Mouse (Mus musculus) lung, embryonic 14.5 days (tissue): ENCODE data around the gene Kazald1. TPM values are rescaled to one million over a fixed set of nuclear protein-coding genes. Genes with fewer than 3 reads are reported as not detected.

Experiments used
- ATAC-seq: fragments of 200-750 bp; cut with Nextera tagmentation; 2 replicates; pipeline ENCODE4 v1.8.0; 2017; ENCODE audit warnings: mild to moderate bottlenecking, moderate TSS enrichment, moderate library complexity; ENCODE audit not compliant: insufficient read depth
- DNase-seq: peaks from one replicate; pipeline ENCODE4 v3.0.0-alpha.2; 2015
- H3K27ac ChIP-seq: fragments of 300-500 bp; sonication (generic); 2 replicates; pipeline ENCODE4 v1.5.1; 2014; ENCODE audit warnings: low read depth, mild to moderate bottlenecking, moderate library complexity
- H3K27me3 ChIP-seq: fragments of 300-500 bp; sonication (generic); 2 replicates; pipeline ENCODE4 v1.6.1; 2014; ENCODE audit warnings: low read length, control low read depth; ENCODE audit not compliant: insufficient read depth
- H3K36me3 ChIP-seq: fragments of 300-500 bp; sonication (generic); 2 replicates; pipeline ENCODE4 v1.6.1; 2014; ENCODE audit warnings: control low read depth; ENCODE audit not compliant: insufficient read depth
- H3K4me1 ChIP-seq: fragments of 300-500 bp; sonication (generic); 2 replicates; pipeline ENCODE4 v1.6.1; 2014; ENCODE audit warnings: antibody characterized with exemption, control low read depth; ENCODE audit not compliant: insufficient read depth
- H3K4me2 ChIP-seq: fragments of 300-500 bp; sonication (generic); 2 replicates; pipeline ENCODE4 v1.6.1; 2014; ENCODE audit warnings: mild to moderate bottlenecking
- H3K4me3 ChIP-seq: fragments of 300-500 bp; sonication (generic); 2 replicates; pipeline ENCODE4 v1.5.1; 2014; ENCODE audit warnings: low read depth, low read length
- H3K9ac ChIP-seq: fragments of 300-500 bp; sonication (generic); 2 replicates; pipeline ENCODE4 v1.6.1; 2014
- H3K9me3 ChIP-seq: fragments of 300-500 bp; sonication (generic); 2 replicates; pipeline ENCODE4 v1.6.1; 2016; ENCODE audit warnings: low read depth, low read length, control low read depth
- CTCF ChIP-seq: IDR thresholded peaks from 2 replicates; pipeline ENCODE4 v1.5.1; 2016; ENCODE audit warnings: antibody characterized with exemption, low read depth
- WGBS: fragments of 180-500 bp; shearing (Covaris S2); extraction: QIAGEN DNeasy Blood & Tissue Kit; methylation state at CpG from one replicate; pipeline ENCODE4 v1.1.7; 2014; 5-methylcytosine and 5-hydroxymethylcytosine counted together
- polyA plus RNA-seq: library from polyadenylated mRNA; unstranded; fragments of >200 nt; fragmentation: Nextera tagmentation; extraction: Ambion mirVana; gene quantifications from 2 replicates; pipeline ENCODE4 v1.2.1, GENCODE M21; 2014

Kazald1 gene
- polyA plus RNA-seq, 1 experiment from 2014 or later = 1.5 TPM

DNA sequence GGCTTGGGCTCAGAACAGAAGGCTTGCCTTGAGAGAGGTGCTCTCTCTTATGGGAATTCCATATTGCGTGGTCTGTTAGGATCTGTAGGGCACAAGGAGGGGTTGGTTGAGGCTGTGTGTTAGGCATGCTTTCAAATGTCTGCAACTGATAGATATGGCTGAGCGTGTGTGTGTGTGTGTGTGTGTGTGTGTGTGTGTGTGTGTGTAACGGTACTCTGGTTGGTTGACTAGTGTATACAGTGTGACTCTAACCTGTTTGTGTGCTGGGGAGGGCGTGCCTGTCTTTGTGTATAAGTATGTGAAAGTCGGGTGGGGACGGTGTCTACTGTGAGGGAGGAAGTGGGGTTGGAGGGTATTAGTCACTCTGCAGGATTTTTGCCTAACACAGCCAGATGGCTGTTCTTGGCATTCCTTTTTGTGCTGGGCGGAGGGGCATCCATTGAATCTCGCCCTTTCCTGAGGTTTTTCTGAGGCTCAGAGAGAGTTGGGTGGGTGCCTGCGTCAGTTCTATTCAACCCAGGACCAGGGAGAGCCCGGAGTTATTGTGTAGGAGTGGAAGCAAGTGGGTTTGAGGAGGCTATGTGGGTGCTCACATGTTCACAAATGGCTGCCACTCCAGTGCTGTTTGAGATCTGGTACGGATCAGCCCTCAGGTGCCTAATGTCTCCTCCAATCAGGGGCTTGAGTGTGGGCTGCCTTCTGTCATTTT lies 27.0 kb upstream of the Kazald1 start:
- WGBS = 19% methylated on average over 11 of the region's 11 CpGs
- ATAC-seq (peak; percentile 75), DNase-seq (peak; percentile 66)
- Histone ChIP-seq H3K9me3 (no peaks in the 10 kb centered on the region), H3K9ac (peak overlapping the region; percentile 58), H3K36me3 (peaks cover 22% of the 10 kb centered on the region; the same call in 1 of the 2 replicates), H3K4me2 (peak overlapping the region; percentile 91), H3K27me3 (peaks cover 28% of the 10 kb centered on the region), H3K4me3 (peak overlapping the region; percentile 41), H3K4me1 (0 out of 2 replicates have a peak, but pooled peaks cover 7% of the 10 kb centered on the region), H3K27ac (peak overlapping the region; percentile 92)
- TF ChIP-seq CTCF = no peak

DNA sequence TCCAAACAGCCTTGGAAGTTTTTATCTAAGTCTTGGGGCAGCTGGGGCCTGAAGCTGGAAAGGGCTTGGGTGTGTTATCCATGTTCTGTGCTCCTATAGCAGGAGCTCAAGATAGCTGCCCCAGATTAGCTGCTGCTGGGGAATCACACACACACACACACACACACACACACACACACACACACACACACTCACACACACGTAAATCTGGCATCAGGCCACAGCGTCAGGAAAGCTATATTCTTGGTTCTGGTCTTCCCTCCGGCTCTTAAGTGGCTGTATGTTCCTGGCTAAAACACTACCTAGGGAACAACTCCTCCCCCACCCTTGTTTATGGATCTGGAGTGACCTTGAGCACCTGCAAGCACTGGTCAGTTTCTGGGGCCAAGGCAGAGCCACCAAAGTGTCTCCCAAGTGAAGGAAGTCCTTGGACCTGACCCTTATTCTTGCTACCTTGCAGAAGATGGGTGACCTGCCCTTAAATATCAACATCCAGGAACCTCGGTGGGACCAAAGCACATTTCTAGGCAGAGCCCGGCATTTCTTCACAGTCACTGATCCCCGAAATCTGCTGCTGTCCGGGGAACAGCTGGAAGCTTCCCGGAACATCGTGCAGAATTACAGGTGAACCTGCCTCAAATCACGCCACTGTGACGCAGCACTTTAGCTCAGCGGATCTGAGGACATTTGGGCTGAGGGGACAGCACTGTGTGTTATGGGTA lies 26.2 kb upstream of the Kazald1 start:
- WGBS = 77% methylated on average over 12 of the region's 12 CpGs

DNA sequence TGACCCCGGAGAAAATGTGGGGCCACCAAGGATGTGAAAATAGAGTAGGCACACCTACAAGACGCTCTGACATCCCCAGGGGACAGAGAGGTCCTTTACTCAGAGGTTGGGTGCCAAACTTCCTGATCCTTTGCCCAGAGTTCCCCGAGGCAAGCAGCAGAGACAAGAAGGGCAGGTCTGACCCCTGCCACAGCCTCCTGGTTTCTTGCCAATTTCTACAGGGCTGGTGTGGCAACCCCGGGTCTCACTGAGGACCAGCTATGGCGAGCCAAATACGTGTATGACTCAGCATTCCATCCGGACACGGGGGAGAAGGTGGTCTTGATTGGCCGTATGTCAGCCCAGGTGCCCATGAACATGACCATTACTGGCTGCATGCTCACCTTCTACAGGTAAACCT lies 25.5 kb upstream of the Kazald1 start:
- Histone ChIP-seq H3K4me3 (no peak overlapping the region), H3K36me3 (peaks cover 30% of the 10 kb centered on the region; the same call in 1 of the 2 replicates), H3K9me3 (no peaks in the 10 kb centered on the region), H3K27ac (no peak overlapping the region), H3K4me2 (no peak overlapping the region), H3K27me3 (peaks cover 18% of the 10 kb centered on the region), H3K9ac (no peak overlapping the region), H3K4me1 (0 out of 2 replicates have a peak, but pooled peaks cover 7% of the 10 kb centered on the region)
- 66% methylated on average over 9 of the region's 9 CpGs for WGBS
- no peak for DNase-seq
- no peak for ATAC-seq
- TF ChIP-seq CTCF = no peak

More for the DNA sequence above, 26.2 kb upstream of the Kazald1 start:
- no peak for TF ChIP-seq CTCF
- ATAC-seq (no peak), DNase-seq (no peak)
- peaks cover 24% of the 10 kb centered on the region for H3K27me3 ChIP-seq
- H3K4me2 ChIP-seq = peak overlapping the region; percentile 91
- H3K36me3 ChIP-seq = peaks cover 24% of the 10 kb centered on the region; the same call in 1 of the 2 replicates
- H3K4me1 ChIP-seq = 0 out of 2 replicates have a peak, but pooled peaks cover 7% of the 10 kb centered on the region
- peak overlapping the region; percentile 92 for H3K27ac ChIP-seq
- peak overlapping the region; percentile 41 for H3K4me3 ChIP-seq
- no peaks in the 10 kb centered on the region for H3K9me3 ChIP-seq
- H3K9ac ChIP-seq = peak overlapping the region; percentile 58

DNA sequence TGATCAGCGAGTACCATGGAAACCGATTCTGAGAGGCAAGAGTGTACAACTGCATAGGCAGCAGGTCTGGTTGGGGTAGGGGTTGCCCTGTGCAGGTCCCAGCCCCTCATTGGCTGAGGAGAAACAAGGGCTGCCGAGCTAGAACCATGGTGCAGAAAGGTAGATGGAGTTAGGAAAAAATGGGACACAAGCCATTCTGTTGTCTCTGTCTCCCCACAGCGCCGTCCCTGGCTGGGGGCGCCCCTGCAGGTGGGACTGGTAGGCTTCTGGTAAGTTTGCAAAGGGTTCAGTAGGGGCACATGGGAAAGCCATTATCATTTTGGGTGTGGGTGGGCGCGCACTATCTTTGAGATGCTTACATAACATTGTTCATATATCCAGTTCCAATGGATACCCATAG lies 21.6 kb upstream of the Kazald1 start:
- no peak for TF ChIP-seq CTCF
- no peak overlapping the region for H3K4me2 ChIP-seq
- no peak overlapping the region for H3K27ac ChIP-seq
- no peaks in the 10 kb centered on the region for H3K27me3 ChIP-seq
- 87% methylated on average over 8 of the region's 8 CpGs for WGBS
- DNase-seq = no peak
- no peak overlapping the region for H3K9ac ChIP-seq
- ATAC-seq = no peak
- no peak overlapping the region for H3K4me3 ChIP-seq
- H3K9me3 ChIP-seq = no peaks in the 10 kb centered on the region
- H3K36me3 ChIP-seq = peaks cover 33% of the 10 kb centered on the region; the same call in 1 of the 2 replicates
- H3K4me1 ChIP-seq = peaks cover 12% of the 10 kb centered on the region

DNA sequence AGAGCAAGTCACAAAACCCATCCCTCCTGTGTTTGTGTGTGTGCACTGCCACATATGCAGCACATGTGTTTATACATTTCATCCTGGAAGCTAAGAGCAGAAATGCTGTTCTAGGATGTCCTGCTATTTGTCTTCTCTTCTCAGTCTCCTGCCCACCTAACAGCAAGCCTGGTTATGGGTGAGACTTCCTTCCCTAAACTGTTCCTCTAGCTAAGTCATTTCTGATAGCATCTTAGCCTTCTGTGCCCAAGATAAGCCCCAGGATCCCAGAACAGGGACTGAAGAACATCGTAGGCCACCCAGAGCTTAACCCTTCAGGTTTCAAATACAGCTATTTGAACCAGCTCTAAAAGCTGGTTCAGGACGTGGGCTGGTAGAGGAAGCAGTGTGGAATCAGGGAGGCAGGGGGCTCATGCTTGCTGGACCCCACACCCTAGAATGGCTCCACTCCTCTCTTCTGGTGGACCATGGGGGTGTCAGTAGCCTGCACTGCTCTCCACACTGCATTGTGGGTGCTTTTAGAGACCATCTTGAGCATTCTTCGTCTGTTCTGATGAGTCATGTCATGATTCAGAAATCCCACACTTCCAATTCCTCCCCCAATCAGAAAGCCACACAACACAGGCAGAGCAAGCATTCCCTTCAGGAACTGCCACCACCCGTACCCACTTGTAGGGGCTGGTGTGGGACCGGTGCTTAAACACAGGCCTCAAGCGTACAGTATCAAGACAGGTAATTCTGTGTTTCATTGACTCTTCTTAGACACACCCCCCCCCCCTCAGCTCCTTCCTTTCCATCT lies 19.9 kb upstream of the Kazald1 start:
- DNase-seq (no peak), ATAC-seq (no peak)
- no peak overlapping the region for H3K4me2 ChIP-seq
- H3K4me1 ChIP-seq = peaks cover 12% of the 10 kb centered on the region
- H3K9me3 ChIP-seq = no peaks in the 10 kb centered on the region
- no peak for TF ChIP-seq CTCF
- WGBS = 81% methylated on average over 6 of the region's 6 CpGs
- peaks cover 32% of the 10 kb centered on the region; the same call in 1 of the 2 replicates for H3K36me3 ChIP-seq
- H3K9ac ChIP-seq = no peak overlapping the region
- H3K27ac ChIP-seq = no peak overlapping the region
- H3K4me3 ChIP-seq = no peak overlapping the region
- no peaks in the 10 kb centered on the region for H3K27me3 ChIP-seq

DNA sequence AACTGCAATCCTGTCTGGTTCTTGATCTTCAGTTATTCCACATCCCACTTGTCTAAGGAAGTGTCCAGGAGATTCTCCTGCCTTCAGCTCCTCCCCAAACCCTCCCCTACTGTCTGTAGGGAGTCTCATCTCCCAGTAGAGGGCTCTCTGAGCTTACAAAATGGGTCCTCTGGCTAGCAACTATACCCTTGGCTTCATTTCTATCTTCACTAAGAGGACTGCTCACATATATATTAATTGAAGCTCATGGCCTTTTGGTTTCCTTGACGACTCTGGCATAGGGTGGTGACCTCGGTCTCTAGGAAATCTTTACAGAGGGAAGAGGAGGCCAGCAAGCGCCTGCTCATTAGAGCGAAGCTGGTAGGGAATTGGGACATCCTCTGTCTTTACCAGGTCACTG lies 18.7 kb upstream of the Kazald1 start:
- Histone ChIP-seq H3K27ac (no peak overlapping the region), H3K4me1 (peaks cover 12% of the 10 kb centered on the region), H3K36me3 (peaks cover 27% of the 10 kb centered on the region; the same call in 1 of the 2 replicates), H3K4me3 (no peak overlapping the region), H3K9ac (no peak overlapping the region; the same call in 1 of the 2 replicates), H3K27me3 (no peaks in the 10 kb centered on the region), H3K9me3 (no peaks in the 10 kb centered on the region), H3K4me2 (no peak overlapping the region; the same call in 1 of the 2 replicates)
- DNase-seq (peak; percentile 83), ATAC-seq (peak; percentile 12; the same call in 1 of the 2 replicates)
- TF ChIP-seq CTCF = peak; percentile 73
- WGBS = 32% methylated on average over 4 of the region's 4 CpGs
